Mouse (Mus musculus): ENCODE measurements around the gene Arih2. TPM values are rescaled to one million over a fixed set of nuclear protein-coding genes. Genes with fewer than 3 reads are reported as not detected.
"Not testable (repeated sequence)": the region's sequence is repeated elsewhere in the genome, so short reads cannot be mapped to it uniquely, and the experiment has no call there.

The Arih2 gene
- polyA plus RNA-seq, 1 experiment, result 51.1 TPM

GRCm38 (mm10) chr9:108669875-108670274 is 20.7 kb upstream of the Arih2 start:
- H3K4me3 ChIP-seq, result no peak overlapping the region
- H3K79me2 ChIP-seq (ENCODE audit: control insufficient read depth, insufficient read depth), result no peaks in the 10 kb centered on the region
- no peaks in the 10 kb centered on the region for H3K27me3 ChIP-seq (ENCODE audit: control insufficient read depth, insufficient read depth, insufficient read length)
- H3K4me2 ChIP-seq (ENCODE audit: low read depth), result no peak overlapping the region
- no peaks in the 10 kb centered on the region for H3K36me3 ChIP-seq (ENCODE audit: control insufficient read depth, insufficient read depth)
- TF ChIP-seq MAX (IDR thresholded peaks at IDR 0.05; ENCODE audit: low read depth) (no peak), TCF12 (IDR thresholded peaks at IDR 0.05; ENCODE audit: insufficient read depth, poor library complexity, severe bottlenecking) (no peak), SRF (IDR thresholded peaks at IDR 0.05; ENCODE audit: control insufficient read depth, insufficient read length, low read depth) (no peak), CEBPB (IDR thresholded peaks at IDR 0.05; ENCODE audit: insufficient read depth, poor library complexity, severe bottlenecking) (no peak), E2F4 (IDR thresholded peaks at IDR 0.05; ENCODE audit: insufficient read depth) (no peak), USF1 (IDR thresholded peaks at IDR 0.05; ENCODE audit: low read depth) (no peak), POLR2A (IDR thresholded peaks at IDR 0.05; ENCODE audit: insufficient read length, low read depth) (no peak), REST (IDR thresholded peaks at IDR 0.05; ENCODE audit: insufficient read depth, insufficient read length) (no peak), MYOD1 (IDR thresholded peaks at IDR 0.05; ENCODE audit: control insufficient read depth in 1 of 3, insufficient read length in 2 of 3, low read depth in 2 of 3) (no peak), POLR2AphosphoS2 (IDR thresholded peaks at IDR 0.05; ENCODE audit: insufficient read length, low read depth) (no peak), TCF3 (IDR thresholded peaks at IDR 0.05; ENCODE audit: insufficient read length, low read depth) (no peak), MYOG (IDR thresholded peaks at IDR 0.05; ENCODE audit: control insufficient read depth in 1 of 3, insufficient read depth in 1 of 3, insufficient read length in 2 of 3, low read depth in 2 of 3) (no peak)
- no peak overlapping the region for H3ac ChIP-seq (ENCODE audit: control insufficient read depth, insufficient read length)

GRCm38 (mm10) chr9:108662660-108663059 is 13.5 kb upstream of the Arih2 start:
- Histone ChIP-seq H3K4me3 (peak overlapping the region; percentile 38), H3K79me2 (ENCODE audit: control insufficient read depth, insufficient read depth) (no peaks in the 10 kb centered on the region), H3ac (ENCODE audit: control insufficient read depth, insufficient read length) (no peak overlapping the region), H3K36me3 (ENCODE audit: control insufficient read depth, insufficient read depth) (no peaks in the 10 kb centered on the region), H3K4me2 (ENCODE audit: low read depth) (peak overlapping the region; percentile 86), H3K27me3 (ENCODE audit: control insufficient read depth, insufficient read depth, insufficient read length) (no peaks in the 10 kb centered on the region)
- TF ChIP-seq SRF (IDR thresholded peaks at IDR 0.05; ENCODE audit: control insufficient read depth, insufficient read length, low read depth) (no peak), POLR2A (IDR thresholded peaks at IDR 0.05; ENCODE audit: insufficient read length, low read depth) (no peak), CEBPB (IDR thresholded peaks at IDR 0.05; ENCODE audit: insufficient read depth, poor library complexity, severe bottlenecking) (no peak), TCF12 (IDR thresholded peaks at IDR 0.05; ENCODE audit: insufficient read depth, poor library complexity, severe bottlenecking) (no peak), MAX (IDR thresholded peaks at IDR 0.05; ENCODE audit: low read depth) (no peak), USF1 (IDR thresholded peaks at IDR 0.05; ENCODE audit: low read depth) (no peak), TCF3 (IDR thresholded peaks at IDR 0.05; ENCODE audit: insufficient read length, low read depth) (no peak), E2F4 (IDR thresholded peaks at IDR 0.05; ENCODE audit: insufficient read depth) (no peak), REST (IDR thresholded peaks at IDR 0.05; ENCODE audit: insufficient read depth, insufficient read length) (no peak), MYOD1 (IDR thresholded peaks at IDR 0.05; ENCODE audit: control insufficient read depth in 1 of 3, insufficient read length in 2 of 3, low read depth in 2 of 3) (no peak), POLR2AphosphoS2 (IDR thresholded peaks at IDR 0.05; ENCODE audit: insufficient read length, low read depth) (no peak)

- Histone ChIP-seq H3K27me3 (ENCODE audit: control insufficient read depth, insufficient read depth, insufficient read length) (no peaks in the 10 kb centered on the region), H3K4me2 (ENCODE audit: low read depth) (peak within 1 kb of the TSS; percentile 86), H3ac (ENCODE audit: control insufficient read depth, insufficient read length) (peak within 1 kb of the TSS; percentile 1), H3K4me3 (peak within 1 kb of the TSS; percentile 38), H3K79me2 (ENCODE audit: control insufficient read depth, insufficient read depth) (no peaks in the 10 kb centered on the region), H3K36me3 (ENCODE audit: control insufficient read depth, insufficient read depth) (no peaks in the 10 kb centered on the region)
- TF ChIP-seq MYOG (IDR thresholded peaks at IDR 0.05; ENCODE audit: control insufficient read depth in 1 of 3, insufficient read depth in 1 of 3, insufficient read length in 2 of 3, low read depth in 2 of 3), result no peak
- peak; percentile 18 for TF ChIP-seq POLR2A (IDR thresholded peaks at IDR 0.05; ENCODE audit: insufficient read length, low read depth)
Observed at GRCm38 (mm10) chr9:108661677-108662612, 12.8 kb upstream of the Arih2 start, which contains the start of gene Slc25a20. Gene Slc25a20 (plus strand): TSS chr9:108662088.

- not testable (repeated sequence) for H3K79me2 ChIP-seq (ENCODE audit: control insufficient read depth, insufficient read depth); H3K27me3 ChIP-seq (ENCODE audit: control insufficient read depth, insufficient read depth, insufficient read length); H3K4me3 ChIP-seq; H3K4me2 ChIP-seq (ENCODE audit: low read depth); H3K36me3 ChIP-seq (ENCODE audit: control insufficient read depth, insufficient read depth); H3ac ChIP-seq (ENCODE audit: control insufficient read depth, insufficient read length)
Observed at GRCm38 (mm10) chr9:108655865-108656264, 6.7 kb upstream of the Arih2 start.

- H3K27me3 ChIP-seq (ENCODE audit: control insufficient read depth, insufficient read depth, insufficient read length), result no peaks in the 10 kb centered on the region
- TF ChIP-seq MYOD1 (IDR thresholded peaks at IDR 0.05; ENCODE audit: control insufficient read depth in 1 of 3, insufficient read length in 2 of 3, low read depth in 2 of 3) (no peak), POLR2A (IDR thresholded peaks at IDR 0.05; ENCODE audit: insufficient read length, low read depth) (no peak), TCF3 (IDR thresholded peaks at IDR 0.05; ENCODE audit: insufficient read length, low read depth) (no peak), SRF (IDR thresholded peaks at IDR 0.05; ENCODE audit: control insufficient read depth, insufficient read length, low read depth) (no peak), REST (IDR thresholded peaks at IDR 0.05; ENCODE audit: insufficient read depth, insufficient read length) (no peak), MYOG (IDR thresholded peaks at IDR 0.05; ENCODE audit: control insufficient read depth in 1 of 3, insufficient read depth in 1 of 3, insufficient read length in 2 of 3, low read depth in 2 of 3) (no peak), POLR2AphosphoS2 (IDR thresholded peaks at IDR 0.05; ENCODE audit: insufficient read length, low read depth) (no peak), MAX (IDR thresholded peaks at IDR 0.05; ENCODE audit: low read depth) (no peak)
- no peaks in the 10 kb centered on the region for H3K79me2 ChIP-seq (ENCODE audit: control insufficient read depth, insufficient read depth)
- H3ac ChIP-seq (ENCODE audit: control insufficient read depth, insufficient read length), result no peak overlapping the region
- no peaks in the 10 kb centered on the region for H3K36me3 ChIP-seq (ENCODE audit: control insufficient read depth, insufficient read depth)
- no peak overlapping the region for H3K4me2 ChIP-seq (ENCODE audit: low read depth)
- no peak overlapping the region for H3K4me3 ChIP-seq
Observed at GRCm38 (mm10) chr9:108654566-108655464, 5.6 kb upstream of the Arih2 start.

Measured in myocyte (in vitro differentiated cells).